Mouse (Mus musculus) C2C12 (cell line): Measurements from ENCODE around the gene Mkks.

Experiments used
- CTCF ChIP-seq: IDR thresholded peaks from one replicate; pipeline ENCODE4 v1.5.1; 2011; ENCODE audit not compliant: control insufficient read depth, insufficient read depth, insufficient read length
- FOSL1 ChIP-seq: IDR thresholded peaks from one replicate; pipeline ENCODE4 v1.8.0; 2011; ENCODE audit warnings: mild to moderate bottlenecking, low read length; ENCODE audit not compliant: poor library complexity, insufficient read depth, severe bottlenecking
- MAX ChIP-seq: IDR thresholded peaks from one replicate; pipeline ENCODE4 v1.6.1; 2011; ENCODE audit warnings: mild to moderate bottlenecking, control low read depth
- MYOG ChIP-seq: IDR thresholded peaks from one replicate; pipeline ENCODE4 v1.6.1; 2011; ENCODE audit not compliant: control insufficient read depth, insufficient read length; ENCODE audit errors: extremely low read depth
- USF1 ChIP-seq: IDR thresholded peaks from one replicate; pipeline ENCODE4 v1.6.1; 2011; ENCODE audit warnings: low read depth, mild to moderate bottlenecking, control low read depth, moderate library complexity

- no peak for TF ChIP-seq CTCF
- TF ChIP-seq MAX: no peak
- no peak for TF ChIP-seq MYOG
- TF ChIP-seq FOSL1: no peak
- no peak for TF ChIP-seq USF1
Measured at GRCm38 (mm10) chr2:136834715-136835075, 56.5 kb downstream of the Mkks start.
